Mouse (Mus musculus) ZHBTc4 (cell line): ENCODE measurements around the gene Galnt2.

Experiments
- DNase-seq: peaks from one replicate; pipeline ENCODE4 v3.0.0-alpha.2; 2011; ENCODE audit warnings: low read depth, low spot score

The Galnt2 gene

GRCm38 (mm10) chr8:124271518-124271917 lies 40.3 kb downstream of the Galnt2 start:
- DNase-seq: no peak

GRCm38 (mm10) chr8:124272792-124273191 lies 41.6 kb downstream of the Galnt2 start:
- no peak for DNase-seq

GRCm38 (mm10) chr8:124273606-124274218 lies 42.5 kb downstream of the Galnt2 start:
- DNase-seq: peak; percentile 79

- no peak for DNase-seq
Observed at GRCm38 (mm10) chr8:124274441-124275120, 43.4 kb downstream of the Galnt2 start.

- DNase-seq: no peak
Observed at GRCm38 (mm10) chr8:124275377-124276071, 44.3 kb downstream of the Galnt2 start.

- peak; percentile 21 for DNase-seq
Observed at GRCm38 (mm10) chr8:124277951-124278910, 47.0 kb downstream of the Galnt2 start.

GRCm38 (mm10) chr8:124278956-124279689 lies 47.9 kb downstream of the Galnt2 start:
- no peak for DNase-seq

GRCm38 (mm10) chr8:124279690-124279985 lies 48.4 kb downstream of the Galnt2 start:
- no peak for DNase-seq

GRCm38 (mm10) chr8:124281700-124282541 lies 50.7 kb downstream of the Galnt2 start:
- DNase-seq: no peak

- no peak for DNase-seq
Observed at GRCm38 (mm10) chr8:124282878-124283630, 51.9 kb downstream of the Galnt2 start.

- DNase-seq: peak; percentile 60
Observed at GRCm38 (mm10) chr8:124283644-124284332, 52.6 kb downstream of the Galnt2 start.

- DNase-seq: peak; percentile 66
Observed at GRCm38 (mm10) chr8:124284333-124284711, 53.1 kb downstream of the Galnt2 start.

GRCm38 (mm10) chr8:124284984-124285576 lies 53.9 kb downstream of the Galnt2 start:
- no peak for DNase-seq

- DNase-seq: peak; percentile 38
Observed at GRCm38 (mm10) chr8:124286461-124287124, 55.4 kb downstream of the Galnt2 start.

- no peak for DNase-seq
Observed at GRCm38 (mm10) chr8:124288215-124288864, 57.1 kb downstream of the Galnt2 start.

- no peak for DNase-seq
Observed at GRCm38 (mm10) chr8:124289481-124290050, 58.4 kb downstream of the Galnt2 start.
